Mouse (Mus musculus): Measurements from ENCODE around the gene Fbl.

DNA sequence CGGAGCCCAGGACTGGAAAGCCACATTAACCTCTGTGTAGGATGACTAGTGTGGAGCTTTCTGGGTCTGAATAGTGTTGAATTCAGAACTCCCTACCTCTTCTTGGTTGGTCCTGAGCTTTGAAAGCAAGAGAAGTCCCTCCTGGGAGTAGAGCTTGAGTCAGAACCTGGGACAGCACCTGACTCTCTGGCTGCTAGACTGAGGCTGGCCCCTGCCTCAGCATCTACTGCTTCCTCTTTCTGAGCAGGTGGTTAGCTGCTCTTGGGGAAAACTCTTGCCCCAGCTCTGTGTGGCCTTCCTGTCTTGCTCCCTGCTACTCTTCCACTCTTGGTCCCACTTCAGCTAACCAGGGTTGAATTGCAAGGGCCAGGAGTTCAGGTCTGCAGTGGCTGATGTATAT lies 22.4 kb downstream of the Fbl start:
- TF ChIP-seq CTCF (IDR thresholded peaks at IDR 0.05; ENCODE audit: low read depth, low read length) (no peak), TAL1 (conservative IDR thresholded peaks at IDR 0.05; ENCODE audit: low read depth, low read length) (no peak), GATA1 (IDR thresholded peaks at IDR 0.05; ENCODE audit: borderline replicate concordance, low read length) (no peak)
